Mouse (Mus musculus) cortical plate, adult 2 months (tissue): ENCODE results near the gene Cds2. TPM values are rescaled to one million over a fixed set of nuclear protein-coding genes. Genes with fewer than 3 reads are reported as not detected.

ENCODE experiments used
- H3K27ac ChIP-seq: fragments of 200-500 bp; 2 replicates; pipeline ENCODE4 v1.5.1; 2012; ENCODE audit warnings: low read length, control low read depth, inconsistent platforms; ENCODE audit not compliant: insufficient read depth
- H3K4me1 ChIP-seq: fragments of 200-500 bp; 2 replicates; pipeline ENCODE4 v1.6.1; 2011; ENCODE audit warnings: low read length; ENCODE audit not compliant: control insufficient read depth, insufficient read depth
- H3K4me3 ChIP-seq: fragments of 200-500 bp; 2 replicates; pipeline ENCODE4 v1.5.1; 2011; ENCODE audit warnings: mild to moderate bottlenecking, low read length, control low read depth; ENCODE audit not compliant: insufficient read depth
- CTCF ChIP-seq: fragments of 200-500 bp; IDR thresholded peaks from 2 replicates; pipeline ENCODE4 v1.5.1; 2011; ENCODE audit warnings: mild to moderate bottlenecking, control low read depth, low read length; ENCODE audit not compliant: insufficient read depth; ENCODE audit errors: extremely low read depth
- POLR2A ChIP-seq: fragments of 200-500 bp; IDR thresholded peaks from 2 replicates; pipeline ENCODE4 v1.6.1; 2011; ENCODE audit warnings: mild to moderate bottlenecking, low read length, control low read depth; ENCODE audit not compliant: insufficient read depth; ENCODE audit errors: extremely low read depth
- polyA plus RNA-seq: library from polyadenylated mRNA; depleted of rRNA; stranded (reverse); fragments of >200 nt; gene quantifications from 2 replicates; pipeline ENCODE4 v1.2.3, GENCODE M21; 2012

Cds2 gene
- polyA plus RNA-seq, 1 experiment = 144 TPM

- Histone ChIP-seq H3K4me3 (peak overlapping the region; percentile 95), H3K27ac (peak overlapping the region; percentile 89; the same call in 1 of the 2 replicates), H3K4me1 (peaks cover 6% of the 10 kb centered on the region)
- TF ChIP-seq CTCF (no peak), POLR2A (no peak)
Observed at GRCm38 (mm10) chr2:132264266-132264710, 1.3 kb downstream of the Cds2 start.

GRCm38 (mm10) chr2:132265196-132265595 lies 2.2 kb downstream of the Cds2 start:
- Histone ChIP-seq H3K27ac (no peak overlapping the region), H3K4me1 (peaks cover 9% of the 10 kb centered on the region), H3K4me3 (no peak overlapping the region)
- TF ChIP-seq POLR2A (no peak), CTCF (no peak)

- Histone ChIP-seq H3K4me3 (no peak overlapping the region), H3K4me1 (peaks cover 9% of the 10 kb centered on the region), H3K27ac (no peak overlapping the region)
- no peak for TF ChIP-seq CTCF
- no peak for TF ChIP-seq POLR2A
Observed at GRCm38 (mm10) chr2:132266086-132266485, 3.1 kb downstream of the Cds2 start.

GRCm38 (mm10) chr2:132269217-132269616 lies 6.3 kb downstream of the Cds2 start:
- peaks cover 14% of the 10 kb centered on the region for H3K4me1 ChIP-seq
- TF ChIP-seq POLR2A (no peak), CTCF (no peak)
- no peak overlapping the region for H3K4me3 ChIP-seq
- H3K27ac ChIP-seq = no peak overlapping the region

GRCm38 (mm10) chr2:132270331-132270951 lies 7.5 kb downstream of the Cds2 start:
- H3K4me3 ChIP-seq = no peak overlapping the region
- TF ChIP-seq CTCF = no peak
- no peak for TF ChIP-seq POLR2A
- peaks cover 12% of the 10 kb centered on the region for H3K4me1 ChIP-seq
- H3K27ac ChIP-seq = 0 out of 2 replicates have a peak overlapping the region, but pooled peaks have one; percentile 80

- peaks cover 10% of the 10 kb centered on the region for H3K4me1 ChIP-seq
- no peak overlapping the region for H3K27ac ChIP-seq
Observed at GRCm38 (mm10) chr2:132272694-132273389, 9.9 kb downstream of the Cds2 start.

GRCm38 (mm10) chr2:132275527-132275926 lies 12.6 kb downstream of the Cds2 start:
- Histone ChIP-seq H3K27ac (no peak overlapping the region), H3K4me1 (peaks cover 9% of the 10 kb centered on the region), H3K4me3 (no peak overlapping the region)
- 0 out of 2 replicates have a peak, but pooled peaks have one; percentile 3 for TF ChIP-seq CTCF
- no peak for TF ChIP-seq POLR2A

More at GRCm38 (mm10) chr2:132272694-132273389, 9.9 kb downstream of the Cds2 start:
- no peak for TF ChIP-seq CTCF
- TF ChIP-seq POLR2A = no peak
- H3K4me3 ChIP-seq = no peak overlapping the region

- TF ChIP-seq POLR2A = no peak
- TF ChIP-seq CTCF = no peak
- no peak overlapping the region for H3K4me3 ChIP-seq
Observed at GRCm38 (mm10) chr2:132276249-132276648, 13.3 kb downstream of the Cds2 start.

GRCm38 (mm10) chr2:132278273-132278853 lies 15.4 kb downstream of the Cds2 start:
- H3K27ac ChIP-seq = no peak overlapping the region
- TF ChIP-seq POLR2A (no peak), CTCF (no peak)
- no peak overlapping the region for H3K4me3 ChIP-seq
- H3K4me1 ChIP-seq = peaks cover 12% of the 10 kb centered on the region

More at GRCm38 (mm10) chr2:132276249-132276648, 13.3 kb downstream of the Cds2 start:
- Histone ChIP-seq H3K27ac (no peak overlapping the region), H3K4me1 (peaks cover 8% of the 10 kb centered on the region)

- Histone ChIP-seq H3K4me1 (peaks cover 17% of the 10 kb centered on the region), H3K27ac (no peak overlapping the region), H3K4me3 (no peak overlapping the region)
- TF ChIP-seq POLR2A (no peak), CTCF (no peak)
Observed at GRCm38 (mm10) chr2:132279336-132279882, 16.5 kb downstream of the Cds2 start.
